Mouse (Mus musculus) midbrain, embryonic 16.5 days (tissue): Measurements from ENCODE around the gene Ednra. TPM values are rescaled to one million over a fixed set of nuclear protein-coding genes. Genes with fewer than 3 reads are reported as not detected.

Source experiments
- ATAC-seq: fragments of 200-750 bp; cut with Nextera tagmentation; 2 replicates; pipeline ENCODE4 v1.8.0; 2017; ENCODE audit warnings: moderate TSS enrichment
- H3K27ac ChIP-seq: fragments of 300-500 bp; sonication (generic); 2 replicates; pipeline ENCODE4 v1.5.1; 2014; ENCODE audit warnings: mild to moderate bottlenecking, low read length, mixed read lengths
- H3K27me3 ChIP-seq: fragments of 300-500 bp; sonication (generic); 2 replicates; pipeline ENCODE4 v1.6.1; 2014; ENCODE audit warnings: low read depth, low read length, mixed read lengths; ENCODE audit not compliant: control insufficient read depth, insufficient read depth
- H3K36me3 ChIP-seq: fragments of 300-500 bp; sonication (generic); 2 replicates; pipeline ENCODE4 v1.6.1; 2014; ENCODE audit warnings: mild to moderate bottlenecking, low read length, moderate library complexity, mixed read lengths; ENCODE audit not compliant: control insufficient read depth, insufficient read depth
- H3K4me1 ChIP-seq: fragments of 300-500 bp; sonication (generic); 2 replicates; pipeline ENCODE4 v1.6.1; 2014; ENCODE audit warnings: mild to moderate bottlenecking, low read length, mixed read lengths; ENCODE audit not compliant: control insufficient read depth, insufficient read depth
- H3K4me2 ChIP-seq: fragments of 300-500 bp; sonication (generic); 2 replicates; pipeline ENCODE4 v1.6.1; 2014; ENCODE audit warnings: mild to moderate bottlenecking, low read length, mixed read lengths
- H3K4me3 ChIP-seq: fragments of 300-500 bp; sonication (generic); 2 replicates; pipeline ENCODE4 v1.5.1; 2014; ENCODE audit warnings: low read depth, mild to moderate bottlenecking, low read length, moderate library complexity, mixed read lengths
- H3K9ac ChIP-seq: fragments of 300-500 bp; sonication (generic); 2 replicates; pipeline ENCODE4 v1.6.1; 2014; ENCODE audit warnings: low read depth, low read length, mixed read lengths
- H3K9me3 ChIP-seq: fragments of 300-500 bp; sonication (generic); replicated peaks from 2 replicates; pipeline ENCODE4 v1.6.1; 2014; ENCODE audit warnings: mild to moderate bottlenecking, low read length, mixed read lengths; ENCODE audit not compliant: control insufficient read depth, poor library complexity, severe bottlenecking
- WGBS: fragments of 180-500 bp; shearing (Covaris S2); extraction: QIAGEN DNeasy Blood & Tissue Kit; methylation state at CpG from one replicate; pipeline ENCODE4 v1.1.7; 2014; 5-methylcytosine and 5-hydroxymethylcytosine counted together
- polyA plus RNA-seq: library from polyadenylated mRNA; unstranded; fragments of >200 nt; fragmentation: Nextera tagmentation; extraction: Ambion mirVana; gene quantifications from 2 replicates; pipeline ENCODE4 v1.2.1, GENCODE M21; 2015

The Ednra gene
- polyA plus RNA-seq, 1 experiment from 2014 or later: 5.1 TPM

- Histone ChIP-seq H3K4me1 (no peaks in the 10 kb centered on the region), H3K9ac (no peak overlapping the region), H3K9me3 (peaks cover 7% of the 10 kb centered on the region), H3K4me3 (no peak overlapping the region), H3K36me3 (no peaks in the 10 kb centered on the region), H3K27ac (no peak overlapping the region), H3K27me3 (no peaks in the 10 kb centered on the region), H3K4me2 (no peak overlapping the region)
- ATAC-seq: no peak
- WGBS: 81% methylated on average over 3 of the region's 3 CpGs
These were observed 8.7 kb upstream of the Ednra start for GRCm38 (mm10) chr8:77732964-77733363.

- Histone ChIP-seq H3K4me1 (peaks cover 9% of the 10 kb centered on the region; the same call in 1 of the 2 replicates), H3K4me2 (no peak overlapping the region), H3K36me3 (no peaks in the 10 kb centered on the region), H3K9me3 (no peaks in the 10 kb centered on the region), H3K27me3 (no peaks in the 10 kb centered on the region), H3K4me3 (no peak overlapping the region), H3K9ac (no peak overlapping the region), H3K27ac (no peak overlapping the region)
- WGBS: 84% methylated on average over 5 of the region's 5 CpGs
- no peak for ATAC-seq
These were observed 1.1 kb upstream of the Ednra start for GRCm38 (mm10) chr8:77725406-77725805.

DNA sequence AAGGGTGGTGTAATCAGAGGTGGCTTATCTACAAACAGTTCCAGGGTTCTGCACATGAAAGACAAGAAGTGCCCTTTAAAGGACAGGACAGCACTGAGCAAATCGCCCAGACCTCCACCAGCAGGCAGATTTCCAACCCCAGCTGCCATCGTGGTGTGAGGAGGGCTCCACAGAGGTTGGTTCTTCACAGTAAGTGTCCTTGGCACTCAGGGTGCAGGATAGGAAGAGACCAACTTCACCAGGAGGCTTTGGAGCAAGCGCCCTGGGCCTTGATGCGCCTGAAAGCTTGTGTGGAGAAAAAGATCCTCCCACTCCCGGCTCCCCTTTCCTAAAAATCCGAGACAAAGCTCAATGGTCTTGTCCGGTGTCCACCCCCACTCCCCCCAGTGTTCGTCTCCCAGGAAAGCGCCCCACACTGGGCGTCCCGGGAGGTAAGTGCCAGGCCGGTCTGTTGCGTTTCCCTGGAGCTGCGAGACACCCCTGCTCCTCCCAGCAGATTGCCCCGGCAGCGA, 674 bp downstream of the Ednra start:
- WGBS: under 1% methylated on average over 16 of the region's 16 CpGs
- H3K27ac ChIP-seq: peak overlapping the region; percentile 60
- H3K9ac ChIP-seq: peak overlapping the region; percentile 68
- no peaks in the 10 kb centered on the region for H3K27me3 ChIP-seq
- peak overlapping the region; percentile 51 for H3K4me3 ChIP-seq
- H3K36me3 ChIP-seq: no peaks in the 10 kb centered on the region
- H3K4me2 ChIP-seq: peak overlapping the region; percentile 95
- ATAC-seq: peak; percentile 66
- H3K4me1 ChIP-seq: peaks cover 9% of the 10 kb centered on the region; the same call in 1 of the 2 replicates
- no peaks in the 10 kb centered on the region for H3K9me3 ChIP-seq

GRCm38 (mm10) chr8:77723018-77723417, 1.2 kb downstream of the Ednra start:
- peak overlapping the region; percentile 95 for H3K4me2 ChIP-seq
- 95% methylated on average over 4 of the region's 4 CpGs for WGBS
- H3K9me3 ChIP-seq: no peaks in the 10 kb centered on the region
- peaks cover 9% of the 10 kb centered on the region; the same call in 1 of the 2 replicates for H3K4me1 ChIP-seq
- H3K27me3 ChIP-seq: no peaks in the 10 kb centered on the region
- no peaks in the 10 kb centered on the region for H3K36me3 ChIP-seq
- H3K27ac ChIP-seq: no peak overlapping the region
- no peak overlapping the region for H3K9ac ChIP-seq
- ATAC-seq: no peak
- H3K4me3 ChIP-seq: no peak overlapping the region

GRCm38 (mm10) chr8:77718933-77719332, 5.3 kb downstream of the Ednra start:
- no peak for ATAC-seq
- Histone ChIP-seq H3K4me2 (no peak overlapping the region), H3K4me1 (peaks cover 4% of the 10 kb centered on the region; the same call in 1 of the 2 replicates), H3K27me3 (no peaks in the 10 kb centered on the region), H3K9ac (no peak overlapping the region), H3K9me3 (no peaks in the 10 kb centered on the region), H3K36me3 (no peaks in the 10 kb centered on the region), H3K4me3 (no peak overlapping the region), H3K27ac (no peak overlapping the region)
- WGBS: 83% methylated on average over 2 of the region's 2 CpGs

DNA sequence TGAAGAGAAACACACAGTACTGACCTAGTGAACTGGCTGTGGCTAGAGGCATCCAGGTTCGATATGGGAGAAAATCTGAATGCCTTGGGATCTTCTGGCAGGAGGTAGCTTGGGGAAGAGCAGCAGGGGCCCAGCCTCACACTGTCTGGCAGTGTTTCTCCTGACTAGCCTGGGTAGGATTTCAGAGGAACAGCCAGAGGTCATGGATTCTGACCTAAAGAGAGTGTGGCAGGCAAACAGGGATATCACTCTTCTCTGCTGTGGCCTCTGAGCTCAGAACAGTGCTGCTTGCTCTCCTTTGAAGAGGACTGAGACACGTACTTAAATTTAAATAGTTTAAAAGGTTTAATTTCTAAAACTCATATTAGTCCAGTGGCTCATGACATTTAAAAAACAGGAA, 7.2 kb downstream of the Ednra start:
- H3K4me2 ChIP-seq: no peak overlapping the region
- no peaks in the 10 kb centered on the region for H3K27me3 ChIP-seq
- no peak overlapping the region for H3K4me3 ChIP-seq
- H3K4me1 ChIP-seq: no peaks in the 10 kb centered on the region
- no peaks in the 10 kb centered on the region for H3K36me3 ChIP-seq
- no peak for ATAC-seq
- no peak overlapping the region for H3K9ac ChIP-seq
- WGBS: 67% methylated on average over 2 of the region's 2 CpGs
- H3K9me3 ChIP-seq: no peaks in the 10 kb centered on the region
- no peak overlapping the region for H3K27ac ChIP-seq

- 78% methylated on average over 7 of the region's 7 CpGs for WGBS
These were observed 9.8 kb downstream of the Ednra start for GRCm38 (mm10) chr8:77714455-77714854.

DNA sequence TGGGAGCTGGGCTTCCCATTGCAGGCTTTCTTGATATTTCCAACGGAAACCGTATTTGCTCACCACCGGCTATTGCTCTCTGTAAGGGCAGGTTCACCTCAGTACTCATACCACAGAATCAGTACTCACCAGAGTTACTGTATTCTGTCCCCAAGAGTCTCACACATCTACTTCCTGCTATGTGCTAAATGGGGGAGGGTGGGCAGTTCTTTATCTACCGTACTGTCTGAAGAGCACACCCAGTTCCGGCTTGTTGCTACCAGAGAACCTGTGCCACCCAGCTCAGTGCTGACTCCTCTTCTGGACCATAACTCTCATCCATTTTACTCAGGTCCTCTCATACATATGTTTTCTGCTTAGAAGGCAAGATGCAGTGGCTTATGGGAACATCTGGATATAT, 10.6 kb downstream of the Ednra start:
- 88% methylated on average over 5 of the region's 5 CpGs for WGBS
- Histone ChIP-seq H3K36me3 (no peaks in the 10 kb centered on the region), H3K9ac (no peak overlapping the region), H3K9me3 (no peaks in the 10 kb centered on the region), H3K27me3 (no peaks in the 10 kb centered on the region), H3K4me2 (no peak overlapping the region), H3K27ac (no peak overlapping the region), H3K4me3 (no peak overlapping the region), H3K4me1 (no peaks in the 10 kb centered on the region)
- no peak for ATAC-seq

More at GRCm38 (mm10) chr8:77714455-77714854, 9.8 kb downstream of the Ednra start:
- H3K36me3 ChIP-seq: no peaks in the 10 kb centered on the region
- H3K27me3 ChIP-seq: no peaks in the 10 kb centered on the region
- no peak overlapping the region for H3K4me3 ChIP-seq
- H3K4me1 ChIP-seq: no peaks in the 10 kb centered on the region
- H3K27ac ChIP-seq: no peak overlapping the region
- H3K4me2 ChIP-seq: no peak overlapping the region
- no peak overlapping the region for H3K9ac ChIP-seq
- ATAC-seq: no peak
- H3K9me3 ChIP-seq: no peaks in the 10 kb centered on the region

DNA sequence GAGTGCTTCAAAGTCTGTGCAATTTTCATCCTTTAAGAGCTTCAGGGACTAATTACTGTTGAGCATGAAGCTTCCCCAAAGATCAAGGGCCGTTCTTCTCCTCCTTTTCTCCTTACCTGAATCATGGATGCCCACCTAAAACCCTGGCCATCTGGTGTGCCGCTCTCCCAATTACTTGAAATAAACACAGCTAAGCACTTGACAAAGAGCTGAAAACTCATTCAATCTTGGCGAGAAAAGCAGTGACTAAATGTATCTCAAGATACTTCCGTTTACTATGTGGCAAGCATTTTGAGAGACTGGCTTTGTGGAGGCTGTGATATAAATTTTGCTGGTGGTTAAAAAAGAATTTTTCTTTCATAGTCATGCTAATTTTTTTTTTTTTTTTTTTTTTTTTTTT, 19.5 kb downstream of the Ednra start:
- Histone ChIP-seq H3K27me3 (no peaks in the 10 kb centered on the region), H3K4me2 (no peak overlapping the region), H3K4me1 (no peaks in the 10 kb centered on the region), H3K9me3 (no peaks in the 10 kb centered on the region), H3K36me3 (no peaks in the 10 kb centered on the region), H3K27ac (no peak overlapping the region), H3K9ac (no peak overlapping the region), H3K4me3 (no peak overlapping the region)
- ATAC-seq: no peak
- WGBS: 92% methylated on average over 4 of the region's 4 CpGs
